Mouse (Mus musculus) small intestine, adult 2 months (tissue): ENCODE results near the gene Disp3.

ENCODE experiments used
- CTCF ChIP-seq: fragments of 200-500 bp; IDR thresholded peaks from 2 replicates; pipeline ENCODE4 v1.5.1; 2012; ENCODE audit warnings: low read depth, mild to moderate bottlenecking, control low read depth, inconsistent platforms, low read length, moderate library complexity, mixed read lengths; ENCODE audit not compliant: insufficient replicate concordance, insufficient read length; ENCODE audit errors: extremely low read depth
- POLR2A ChIP-seq: fragments of 200-500 bp; IDR thresholded peaks from 2 replicates; pipeline ENCODE4 v1.6.1; 2012; ENCODE audit warnings: low read depth, mild to moderate bottlenecking, control low read depth, inconsistent platforms, low read length, moderate library complexity

- TF ChIP-seq POLR2A: no peak
- TF ChIP-seq CTCF: no peak
Measured at GRCm38 (mm10) chr4:148298720-148299119, 11.0 kb upstream of the Disp3 start.
